Mouse (Mus musculus): ENCODE measurements around the gene Rpl19.

The Rpl19 gene

DNA sequence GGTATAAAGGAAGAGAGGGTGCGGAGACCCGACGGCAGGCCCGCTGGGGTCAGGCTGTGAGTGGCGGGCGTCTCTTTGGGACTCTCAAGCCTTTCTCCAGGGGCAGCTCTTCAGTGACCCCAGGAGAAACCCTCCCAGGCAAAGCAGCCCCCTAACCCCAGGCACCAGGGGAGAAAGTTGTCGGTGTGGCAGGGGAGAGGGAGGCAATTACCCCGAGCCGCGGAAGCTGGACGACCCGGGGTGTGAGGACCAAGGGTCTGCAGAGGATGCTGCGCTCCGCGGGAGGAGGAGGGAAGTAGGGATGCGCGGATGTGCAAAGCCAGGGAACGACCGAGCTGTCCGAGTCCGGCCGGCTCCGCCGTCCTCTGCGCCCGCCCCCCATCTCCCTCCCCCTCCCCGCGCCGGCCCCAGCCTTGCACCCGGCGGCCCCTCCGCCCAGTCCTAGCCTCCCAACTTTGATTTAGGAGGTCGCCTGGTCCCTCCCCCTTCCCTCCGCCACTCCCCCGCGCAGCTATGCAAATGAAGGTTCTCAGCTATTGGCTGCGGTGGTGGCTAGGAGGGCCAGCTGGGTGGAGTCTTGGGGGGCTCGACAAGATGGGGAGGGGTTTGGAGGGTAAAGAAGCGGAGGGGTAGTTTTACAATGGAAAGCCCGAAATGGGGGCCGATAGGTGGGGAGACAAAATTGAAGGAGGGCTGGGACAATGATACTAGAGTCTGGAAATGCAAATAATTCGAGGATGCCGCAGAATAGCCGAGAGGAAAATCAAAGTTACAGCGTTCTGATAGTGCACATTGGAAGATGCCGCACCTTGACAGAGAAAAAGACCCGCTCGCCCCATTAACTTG, 26.7 kb downstream of the Rpl19 start, which contains the start of gene Stac2:
TSS of gene Stac2 (minus strand) at position 474 of the 846 bp plus-strand sequence.
- peak; percentile 68 for DNase-seq (ENCODE audit: low spot score)

DNA sequence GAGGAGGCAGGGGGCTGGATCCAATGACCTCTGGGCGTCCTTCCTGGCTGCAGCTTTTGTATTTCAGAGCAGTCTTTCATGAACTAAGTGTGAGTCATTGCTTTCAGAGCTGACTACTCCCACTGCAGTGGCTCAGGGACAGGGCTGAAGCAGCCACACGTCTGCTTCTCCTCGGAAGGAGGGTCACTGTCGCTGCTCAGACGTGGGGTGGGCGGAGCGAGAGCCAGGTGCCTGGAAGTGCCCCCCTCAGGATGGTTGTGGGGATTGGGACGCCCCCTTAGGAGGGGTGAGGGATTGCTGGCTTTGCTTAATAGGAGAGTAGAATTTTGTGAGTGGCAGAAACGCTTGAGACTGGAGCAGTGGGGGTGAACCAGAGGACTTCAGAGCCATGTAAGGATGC, 31.0 kb downstream of the Rpl19 start:
- DNase-seq (ENCODE audit: low spot score), result no peak

DNA sequence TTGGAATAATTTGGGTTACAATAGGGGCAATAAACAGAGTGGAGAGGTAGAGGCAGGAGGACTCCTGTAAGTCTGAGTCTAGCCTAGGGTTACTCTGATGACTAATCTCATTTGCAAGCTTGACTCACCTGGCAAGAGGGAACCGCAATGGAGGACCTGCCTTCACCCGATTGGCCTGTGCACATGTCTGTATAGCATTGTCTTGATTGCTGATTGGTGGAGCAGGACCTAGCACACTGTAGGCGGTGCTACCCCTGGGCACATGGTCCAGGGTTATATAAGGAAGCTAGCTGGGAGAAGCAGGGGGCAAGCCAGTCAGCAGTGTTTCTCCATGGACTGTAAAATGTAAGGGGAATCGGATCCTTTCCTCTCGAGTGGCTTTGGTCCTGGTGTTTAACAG, 31.5 kb downstream of the Rpl19 start:
- no peak for DNase-seq (ENCODE audit: low spot score)

DNA sequence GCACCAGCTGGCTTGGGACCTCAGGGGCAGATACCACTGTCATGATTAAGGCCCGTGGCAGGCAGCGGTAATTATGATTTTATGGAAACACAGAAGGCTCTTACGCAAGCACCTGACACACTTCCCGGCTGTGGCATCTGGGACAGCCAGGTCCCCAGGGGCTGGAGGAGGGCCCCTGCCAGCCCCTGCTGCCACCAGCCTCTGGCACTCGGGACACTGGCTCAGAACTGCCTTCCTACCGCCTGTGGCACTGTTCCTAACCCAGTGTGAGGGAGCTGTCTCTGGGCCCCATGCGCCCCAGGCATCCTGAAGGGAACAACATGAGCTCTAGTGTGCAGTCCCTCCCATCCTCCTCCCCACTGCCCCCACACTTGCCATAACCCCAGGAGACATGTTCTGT, 33.2 kb downstream of the Rpl19 start:
- DNase-seq (ENCODE audit: low spot score), result no peak

DNA sequence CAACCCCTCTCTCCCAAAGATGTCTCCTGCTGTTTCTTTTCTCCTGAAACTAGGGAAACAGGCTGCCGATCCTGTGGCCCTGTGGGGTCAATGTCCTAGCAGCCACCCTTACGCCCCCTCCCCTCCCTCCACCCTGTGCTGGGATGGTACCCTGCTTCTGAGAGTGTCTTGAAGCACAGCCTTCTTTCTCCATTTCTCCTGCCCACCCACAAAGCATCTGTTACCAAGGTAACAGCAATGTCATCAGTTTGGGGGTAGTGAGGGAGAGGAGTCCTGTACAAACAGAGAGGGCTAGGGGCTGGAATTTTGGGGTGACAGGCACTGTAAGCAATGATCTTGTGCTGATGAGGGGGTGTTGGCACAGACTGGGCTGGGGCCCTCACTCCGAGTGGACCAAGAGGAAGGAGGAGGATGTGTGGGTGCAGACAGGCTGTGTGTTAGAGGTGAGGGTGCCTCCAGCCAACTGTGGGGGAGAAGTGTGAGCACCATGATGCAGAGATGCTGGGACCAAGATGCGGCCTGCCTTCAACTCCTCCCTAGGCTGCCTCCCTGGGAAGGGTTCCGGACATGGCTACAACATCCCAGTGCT, 33.7 kb downstream of the Rpl19 start:
- no peak for DNase-seq (ENCODE audit: low spot score)

DNA sequence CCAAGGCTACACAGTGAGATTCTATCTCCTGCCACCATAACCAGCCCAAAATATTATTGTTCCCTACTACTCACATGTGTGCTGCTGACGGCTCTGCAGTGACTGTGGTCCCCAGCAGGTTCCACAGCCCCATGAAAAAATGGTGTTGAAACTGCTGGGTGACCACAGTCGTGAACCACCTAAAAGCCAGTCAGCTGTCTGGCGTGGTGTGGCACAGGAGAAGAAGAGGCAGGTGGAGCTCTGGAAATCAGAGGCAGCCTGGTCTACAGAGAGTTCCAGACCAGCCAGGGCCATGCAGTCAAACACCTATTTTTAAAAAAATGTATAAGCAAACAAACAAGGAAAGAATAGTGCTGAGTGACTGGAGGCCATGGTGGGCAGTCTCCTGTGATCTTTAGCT, 34.9 kb downstream of the Rpl19 start:
- no peak for DNase-seq (ENCODE audit: low spot score)

DNA sequence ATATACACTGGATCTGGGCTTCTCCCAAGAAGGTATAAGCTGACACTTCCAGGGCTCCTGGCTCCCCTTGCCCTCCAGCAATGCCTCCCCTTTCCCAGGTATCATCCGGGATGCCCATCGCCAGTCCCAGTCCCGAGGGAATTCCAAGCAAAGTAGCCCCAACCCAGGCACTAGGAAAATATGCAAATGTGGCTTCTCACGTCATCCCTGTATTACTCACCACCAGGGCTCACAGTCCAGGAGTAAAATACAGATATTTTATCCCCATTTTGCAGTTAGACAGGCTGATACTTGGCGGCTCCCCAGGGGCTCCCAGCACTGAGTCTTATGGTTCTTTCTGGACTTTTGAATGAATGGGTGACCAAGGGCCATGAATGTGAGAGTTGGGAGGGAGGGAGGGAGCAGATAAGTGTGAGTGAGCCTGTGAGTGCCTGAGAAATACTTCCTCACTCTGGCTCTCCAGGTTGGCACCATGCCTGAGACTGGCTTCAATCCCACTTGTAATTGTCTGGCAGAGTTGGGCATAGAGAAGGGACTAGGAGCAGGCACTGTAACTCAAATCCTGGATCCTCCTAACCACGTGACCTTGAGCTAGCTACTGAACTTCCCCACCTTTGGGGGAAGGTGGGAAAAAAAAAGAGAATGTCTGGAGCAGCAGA, 35.5 kb downstream of the Rpl19 start:
- peak; percentile 59 for DNase-seq (ENCODE audit: low spot score)

DNA sequence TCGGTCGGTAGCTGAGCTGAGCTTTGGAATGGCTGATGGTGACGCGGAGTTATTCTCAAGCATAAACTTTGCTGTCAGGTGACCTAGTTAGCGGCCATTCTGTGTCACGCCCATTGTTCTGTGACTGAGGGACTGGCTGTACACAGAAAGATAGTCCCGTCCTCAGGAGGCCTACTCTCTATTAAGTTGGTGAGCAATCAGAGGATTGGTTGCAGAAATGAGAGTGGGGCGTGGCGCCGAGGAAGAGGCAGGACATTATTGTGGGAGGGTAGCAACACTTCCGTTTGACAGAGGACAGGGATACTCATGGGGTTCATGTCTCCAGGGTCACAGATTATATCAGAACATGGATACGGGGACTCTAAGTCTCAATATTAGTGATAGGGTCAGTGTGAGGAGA, 39.7 kb downstream of the Rpl19 start:
- DNase-seq (ENCODE audit: low spot score), result no peak

DNA sequence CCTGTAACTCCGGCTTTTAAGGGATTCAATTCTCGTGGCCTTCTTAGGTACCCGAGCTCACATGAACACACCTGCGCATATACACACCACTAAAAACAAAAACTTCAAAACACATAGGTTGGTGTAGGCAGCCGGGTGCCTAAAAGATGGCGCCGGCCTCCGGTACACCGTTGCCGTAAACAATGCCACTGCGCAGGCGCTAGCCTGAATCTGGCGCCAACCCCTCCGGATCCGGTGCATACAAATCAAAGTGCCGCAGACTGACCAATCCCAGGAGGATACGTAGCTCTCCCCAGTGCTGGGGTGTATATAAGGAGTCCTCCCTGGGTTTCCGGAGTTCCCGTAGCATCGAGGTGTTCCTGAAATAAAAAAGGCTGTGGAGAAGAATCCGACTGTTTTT, 40.7 kb downstream of the Rpl19 start:
- DNase-seq (ENCODE audit: low spot score), result no peak

DNA sequence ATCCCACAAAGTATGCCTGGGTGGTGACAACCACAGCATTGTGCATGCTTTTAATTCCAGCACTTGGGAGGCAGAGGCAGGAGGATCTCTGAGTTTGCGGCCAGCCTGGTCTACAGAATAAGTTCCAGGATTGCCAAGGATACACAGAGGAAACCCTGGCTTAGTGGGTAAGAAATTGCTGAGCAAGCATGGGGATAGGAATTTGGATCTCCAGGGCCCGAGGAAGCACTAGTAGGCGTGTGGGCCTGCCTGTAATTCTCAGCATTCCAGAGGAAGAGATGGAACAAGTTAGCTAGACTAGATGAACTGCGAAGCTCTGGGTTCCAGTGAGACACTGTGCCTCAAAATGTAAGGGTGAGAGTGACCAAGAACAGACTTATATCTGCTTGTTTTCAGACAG, 46.9 kb downstream of the Rpl19 start:
- no peak for DNase-seq (ENCODE audit: low spot score)

DNA sequence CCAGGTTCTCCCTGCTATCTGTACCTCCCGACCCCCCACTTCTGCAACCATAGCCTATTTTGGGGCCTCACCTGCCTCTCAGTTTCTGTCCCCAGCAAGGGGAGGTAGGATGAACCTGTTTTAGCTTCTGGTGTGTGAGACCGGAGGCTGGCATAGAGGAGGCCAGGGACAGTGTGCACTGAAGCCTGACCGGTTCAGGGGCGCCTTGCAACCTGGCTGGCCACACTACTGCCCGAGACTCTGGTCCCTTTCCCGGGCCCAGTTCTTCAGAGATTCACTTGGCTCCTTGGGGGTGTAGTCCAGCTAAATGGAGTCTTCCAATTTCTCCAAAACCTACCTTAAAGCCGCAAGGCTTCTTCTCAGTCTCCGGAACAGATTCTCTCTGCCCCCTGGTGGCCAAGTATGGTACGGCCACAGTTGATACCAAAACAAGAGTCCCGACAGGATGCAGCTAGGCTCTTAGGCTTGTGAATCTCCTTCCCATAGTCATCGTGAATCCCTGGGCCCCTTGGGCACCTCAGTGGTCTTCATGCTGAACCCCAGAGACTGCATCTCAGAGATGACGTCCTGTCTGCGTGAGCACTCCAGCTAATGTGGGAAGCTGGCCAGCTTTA, 48.8 kb downstream of the Rpl19 start:
- peak; percentile 91 for DNase-seq (ENCODE audit: low spot score)

DNA sequence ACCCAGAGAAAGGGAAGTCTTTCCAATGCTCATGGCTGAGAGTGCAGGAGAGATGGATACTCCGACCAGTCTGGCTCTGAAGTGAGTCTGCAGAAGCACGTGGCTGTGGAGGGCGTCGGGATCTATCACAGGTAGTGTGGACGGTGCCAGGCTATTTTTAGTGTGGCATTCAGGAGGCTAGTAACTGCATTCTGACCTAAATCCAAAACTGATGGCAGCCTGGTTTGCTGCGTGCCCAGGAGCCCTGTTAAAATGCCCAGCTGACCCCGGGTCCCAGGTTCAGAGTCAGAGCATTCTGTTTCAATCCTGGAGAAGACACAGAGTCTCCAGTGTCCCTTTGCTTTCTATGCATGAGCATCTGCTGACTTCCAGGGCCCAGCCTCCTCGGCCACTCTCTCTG, 50.6 kb downstream of the Rpl19 start:
- no peak for DNase-seq (ENCODE audit: low spot score)
